Mouse (Mus musculus) hindbrain, embryonic 10.5 days (tissue): ENCODE results near the gene Tnfsf4. TPM values are rescaled to one million over a fixed set of nuclear protein-coding genes. Genes with fewer than 3 reads are reported as not detected.

Experiments used
- DNase-seq: peaks from one replicate; pipeline ENCODE4 v3.0.0-alpha.2; 2017; ENCODE audit warnings: low spot score
- H3K27ac ChIP-seq: fragments of 300-500 bp; sonication (generic); 2 replicates; pipeline ENCODE4 v1.5.1; 2016; ENCODE audit warnings: mild to moderate bottlenecking, moderate library complexity
- H3K27me3 ChIP-seq: fragments of 300-500 bp; sonication (generic); 2 replicates; pipeline ENCODE4 v1.6.1; 2016; ENCODE audit warnings: mild to moderate bottlenecking; ENCODE audit not compliant: poor library complexity, insufficient read depth, severe bottlenecking
- H3K36me3 ChIP-seq: fragments of 300-500 bp; sonication (generic); 2 replicates; pipeline ENCODE4 v1.6.1; 2016; ENCODE audit warnings: mild to moderate bottlenecking, moderate library complexity
- H3K4me1 ChIP-seq: fragments of 300-500 bp; sonication (generic); replicated peaks from 2 replicates; pipeline ENCODE4 v1.6.1; 2016; ENCODE audit warnings: mild to moderate bottlenecking
- H3K4me3 ChIP-seq: fragments of 300-500 bp; sonication (generic); 2 replicates; pipeline ENCODE4 v1.5.1; 2016; ENCODE audit warnings: mild to moderate bottlenecking, moderate library complexity
- H3K9me3 ChIP-seq: fragments of 300-500 bp; sonication (generic); 2 replicates; pipeline ENCODE4 v1.6.1; 2016; ENCODE audit warnings: mild to moderate bottlenecking, moderate library complexity
- WGBS: fragments of 180-500 bp; shearing (Covaris S2); methylation state at CpG from one replicate; pipeline ENCODE4 v1.1.7; 2016; 5-methylcytosine and 5-hydroxymethylcytosine counted together
- polyA plus RNA-seq: library from polyadenylated mRNA; unstranded; fragments of >200 nt; fragmentation: Nextera tagmentation; extraction: Ambion mirVana; gene quantifications from 2 replicates; pipeline ENCODE4 v1.2.1, GENCODE M21; 2016

Tnfsf4 gene
- polyA plus RNA-seq, 1 experiment from 2014 or later, result not detected

- no peaks in the 10 kb centered on the region for H3K36me3 ChIP-seq
- H3K27ac ChIP-seq, result no peak overlapping the region
- H3K4me3 ChIP-seq, result no peak overlapping the region
- 55% methylated on average over 2 of the region's 2 CpGs for WGBS
- no peaks in the 10 kb centered on the region for H3K4me1 ChIP-seq
- no peaks in the 10 kb centered on the region for H3K27me3 ChIP-seq
- 0 out of 2 replicates have a peak, but pooled peaks cover 4% of the 10 kb centered on the region for H3K9me3 ChIP-seq
- no peak for DNase-seq
Observed at GRCm38 (mm10) chr1:161403061-161403460, 7.9 kb downstream of the Tnfsf4 start.

- 94% methylated on average over 1 of the region's 1 CpGs for WGBS
Observed at GRCm38 (mm10) chr1:161406480-161406879, 11.3 kb downstream of the Tnfsf4 start.

GRCm38 (mm10) chr1:161419926-161420325 is 24.7 kb downstream of the Tnfsf4 start:
- DNase-seq, result no peak
- Histone ChIP-seq H3K27me3 (no peaks in the 10 kb centered on the region), H3K9me3 (no peaks in the 10 kb centered on the region)

More at GRCm38 (mm10) chr1:161406480-161406879, 11.3 kb downstream of the Tnfsf4 start:
- 0 out of 2 replicates have a peak, but pooled peaks cover 4% of the 10 kb centered on the region for H3K9me3 ChIP-seq
- H3K27me3 ChIP-seq, result no peaks in the 10 kb centered on the region
- no peaks in the 10 kb centered on the region for H3K36me3 ChIP-seq
- H3K4me1 ChIP-seq, result no peaks in the 10 kb centered on the region
- no peak for DNase-seq
- H3K27ac ChIP-seq, result no peak overlapping the region
- H3K4me3 ChIP-seq, result no peak overlapping the region

GRCm38 (mm10) chr1:161420646-161421045 is 25.4 kb downstream of the Tnfsf4 start:
- Histone ChIP-seq H3K27ac (no peak overlapping the region), H3K27me3 (no peaks in the 10 kb centered on the region), H3K4me3 (no peak overlapping the region), H3K4me1 (no peaks in the 10 kb centered on the region), H3K36me3 (no peaks in the 10 kb centered on the region), H3K9me3 (no peaks in the 10 kb centered on the region)
- no peak for DNase-seq
- 87% methylated on average over 9 of the region's 9 CpGs for WGBS

More at GRCm38 (mm10) chr1:161419926-161420325, 24.7 kb downstream of the Tnfsf4 start:
- H3K36me3 ChIP-seq, result no peaks in the 10 kb centered on the region
- no peak overlapping the region for H3K27ac ChIP-seq
- no peak overlapping the region for H3K4me3 ChIP-seq
- H3K4me1 ChIP-seq, result no peaks in the 10 kb centered on the region

- DNase-seq, result no peak
- no peaks in the 10 kb centered on the region for H3K36me3 ChIP-seq
- no peaks in the 10 kb centered on the region for H3K9me3 ChIP-seq
- WGBS, result 93% methylated on average over 4 of the region's 4 CpGs
- no peak overlapping the region for H3K27ac ChIP-seq
- H3K4me3 ChIP-seq, result no peak overlapping the region
- H3K27me3 ChIP-seq, result no peaks in the 10 kb centered on the region
- H3K4me1 ChIP-seq, result no peaks in the 10 kb centered on the region
Observed at GRCm38 (mm10) chr1:161426277-161427056, 31.3 kb downstream of the Tnfsf4 start.

GRCm38 (mm10) chr1:161427057-161427311 is 31.8 kb downstream of the Tnfsf4 start:
- Histone ChIP-seq H3K36me3 (no peaks in the 10 kb centered on the region), H3K27ac (no peak overlapping the region), H3K9me3 (no peaks in the 10 kb centered on the region), H3K4me3 (no peak overlapping the region), H3K27me3 (no peaks in the 10 kb centered on the region), H3K4me1 (no peaks in the 10 kb centered on the region)
- WGBS, result 89% methylated on average over 1 of the region's 1 CpGs
- no peak for DNase-seq

GRCm38 (mm10) chr1:161435781-161436180 is 40.6 kb downstream of the Tnfsf4 start:
- Histone ChIP-seq H3K4me3 (no peak overlapping the region), H3K27me3 (no peaks in the 10 kb centered on the region), H3K36me3 (no peaks in the 10 kb centered on the region), H3K27ac (no peak overlapping the region), H3K9me3 (no peaks in the 10 kb centered on the region), H3K4me1 (no peaks in the 10 kb centered on the region)
- 82% methylated on average over 2 of the region's 2 CpGs for WGBS
- no peak for DNase-seq

- no peak for DNase-seq
- 89% methylated on average over 6 of the region's 6 CpGs for WGBS
- H3K36me3 ChIP-seq, result no peaks in the 10 kb centered on the region
- H3K4me3 ChIP-seq, result no peak overlapping the region
- no peaks in the 10 kb centered on the region for H3K4me1 ChIP-seq
- H3K9me3 ChIP-seq, result no peaks in the 10 kb centered on the region
- no peaks in the 10 kb centered on the region for H3K27me3 ChIP-seq
- no peak overlapping the region for H3K27ac ChIP-seq
Observed at GRCm38 (mm10) chr1:161436503-161436902, 41.3 kb downstream of the Tnfsf4 start.

- 67% methylated on average over 7 of the region's 7 CpGs for WGBS
Observed at GRCm38 (mm10) chr1:161444858-161445257, 49.6 kb downstream of the Tnfsf4 start.

GRCm38 (mm10) chr1:161451683-161452245 is 56.6 kb downstream of the Tnfsf4 start:
- 65% methylated on average over 3 of the region's 3 CpGs for WGBS
- Histone ChIP-seq H3K9me3 (no peaks in the 10 kb centered on the region), H3K4me3 (no peak overlapping the region), H3K4me1 (no peaks in the 10 kb centered on the region), H3K36me3 (no peaks in the 10 kb centered on the region), H3K27me3 (no peaks in the 10 kb centered on the region), H3K27ac (no peak overlapping the region)
- no peak for DNase-seq

More at GRCm38 (mm10) chr1:161444858-161445257, 49.6 kb downstream of the Tnfsf4 start:
- Histone ChIP-seq H3K4me1 (peaks cover 22% of the 10 kb centered on the region), H3K4me3 (no peak overlapping the region), H3K27ac (no peak overlapping the region), H3K9me3 (no peaks in the 10 kb centered on the region), H3K36me3 (no peaks in the 10 kb centered on the region), H3K27me3 (no peaks in the 10 kb centered on the region)
- DNase-seq, result peak; percentile 16

GRCm38 (mm10) chr1:161452250-161452649 is 57.0 kb downstream of the Tnfsf4 start:
- no peak for DNase-seq
- H3K36me3 ChIP-seq, result no peaks in the 10 kb centered on the region
- H3K27me3 ChIP-seq, result no peaks in the 10 kb centered on the region
- H3K27ac ChIP-seq, result no peak overlapping the region
- 89% methylated on average over 1 of the region's 1 CpGs for WGBS
- no peaks in the 10 kb centered on the region for H3K9me3 ChIP-seq
- no peaks in the 10 kb centered on the region for H3K4me1 ChIP-seq
- no peak overlapping the region for H3K4me3 ChIP-seq

GRCm38 (mm10) chr1:161463388-161464085 is 68.3 kb downstream of the Tnfsf4 start:
- Histone ChIP-seq H3K4me1 (no peaks in the 10 kb centered on the region), H3K27ac (no peak overlapping the region), H3K9me3 (no peaks in the 10 kb centered on the region), H3K27me3 (no peaks in the 10 kb centered on the region), H3K36me3 (no peaks in the 10 kb centered on the region), H3K4me3 (no peak overlapping the region)
- WGBS, result 66% methylated on average over 2 of the region's 2 CpGs
- DNase-seq, result no peak
